Mouse (Mus musculus) limb, embryonic 14.5 days (tissue): ENCODE measurements at regions not wholly inside any gene's neighbourhood (a gene's known extent, or its start where the extent isn't known, plus 50 kb on each side); places are given as distances from the start of the nearest gene placed in this dataset.
A peak's percentile ranks its signal among the peaks of the same experiment; 100 is the strongest.

Experiments used
- ATAC-seq: fragments of 200-750 bp; cut with Nextera tagmentation; 2 replicates; pipeline ENCODE4 v1.8.0; 2017; ENCODE audit warnings: low read depth, moderate number of reproducible peaks, moderate TSS enrichment; ENCODE audit not compliant: low FRiP score
- DNase-seq: peaks from one replicate; pipeline ENCODE4 v3.0.0-alpha.2; 2015; ENCODE audit warnings: low spot score
- H3K27ac ChIP-seq: fragments of 300-500 bp; sonication (generic); replicated peaks from 2 replicates; pipeline ENCODE4 v1.5.1; 2014; ENCODE audit warnings: low read depth, mild to moderate bottlenecking, low read length, moderate library complexity, mixed read lengths
- H3K27me3 ChIP-seq: fragments of 300-500 bp; sonication (generic); 2 replicates; pipeline ENCODE4 v1.6.1; 2014; ENCODE audit warnings: low read length, mixed read lengths; ENCODE audit not compliant: control insufficient read depth, insufficient read depth
- H3K36me3 ChIP-seq: fragments of 300-500 bp; sonication (generic); 2 replicates; pipeline ENCODE4 v1.6.1; 2014; ENCODE audit warnings: mild to moderate bottlenecking, low read length, moderate library complexity, mixed read lengths; ENCODE audit not compliant: control insufficient read depth, insufficient read depth
- H3K4me1 ChIP-seq: fragments of 300-500 bp; sonication (generic); 2 replicates; pipeline ENCODE4 v1.6.1; 2014; ENCODE audit warnings: antibody characterized with exemption, low read length, mixed read lengths; ENCODE audit not compliant: control insufficient read depth, insufficient read depth
- H3K4me2 ChIP-seq: fragments of 300-500 bp; sonication (generic); replicated peaks from 2 replicates; pipeline ENCODE4 v1.6.1; 2014; ENCODE audit warnings: low read depth, mild to moderate bottlenecking, low read length, moderate library complexity; ENCODE audit not compliant: severe bottlenecking
- H3K4me3 ChIP-seq: fragments of 300-500 bp; sonication (generic); replicated peaks from 2 replicates; pipeline ENCODE4 v1.5.1; 2014; ENCODE audit warnings: low read length
- H3K9ac ChIP-seq: fragments of 300-500 bp; sonication (generic); 2 replicates; pipeline ENCODE4 v1.6.1; 2014; ENCODE audit warnings: mild to moderate bottlenecking, low read depth, low read length, moderate library complexity; ENCODE audit not compliant: severe bottlenecking
- H3K9me3 ChIP-seq: fragments of 300-500 bp; sonication (generic); 2 replicates; pipeline ENCODE4 v1.6.1; 2016; ENCODE audit warnings: low read length; ENCODE audit not compliant: control insufficient read depth
- POLR2A ChIP-seq: fragments of 200-500 bp; IDR thresholded peaks from 2 replicates; pipeline ENCODE4 v1.8.0; 2012; ENCODE audit warnings: inconsistent platforms, mild to moderate bottlenecking, moderate library complexity, borderline replicate concordance; ENCODE audit not compliant: insufficient read depth, insufficient read length; ENCODE audit errors: extremely low read depth
- WGBS: fragments of 180-500 bp; shearing (Covaris S2); extraction: QIAGEN DNeasy Blood & Tissue Kit; methylation state at CpG from one replicate; pipeline ENCODE4 v1.1.7; 2014; 5-methylcytosine and 5-hydroxymethylcytosine counted together

- no peak overlapping the region for H3K4me3 ChIP-seq
- DNase-seq: no peak
- WGBS: 67% methylated on average over 1 of the region's 1 CpGs
- H3K27me3 ChIP-seq: no peaks in the 10 kb centered on the region
- H3K36me3 ChIP-seq: no peaks in the 10 kb centered on the region
- TF ChIP-seq POLR2A: no peak
- no peaks in the 10 kb centered on the region for H3K4me1 ChIP-seq
- H3K4me2 ChIP-seq: no peak overlapping the region
- H3K9ac ChIP-seq: no peak overlapping the region
- no peaks in the 10 kb centered on the region for H3K9me3 ChIP-seq
- no peak for ATAC-seq
- no peak overlapping the region for H3K27ac ChIP-seq
These were observed 231.4 kb downstream of the Cog6 start for GRCm38 (mm10) chr3:52785595-52785994.

- no peaks in the 10 kb centered on the region for H3K36me3 ChIP-seq
- DNase-seq: no peak
These were observed 232.6 kb downstream of the Cog6 start for GRCm38 (mm10) chr3:52784476-52784875.

GRCm38 (mm10) chr3:52782576-52782975 lies 234.5 kb downstream of the Cog6 start:
- no peak overlapping the region for H3K9ac ChIP-seq
- H3K4me3 ChIP-seq: no peak overlapping the region
- 79% methylated on average over 5 of the region's 5 CpGs for WGBS
- ATAC-seq (no peak), DNase-seq (no peak)
- H3K36me3 ChIP-seq: no peaks in the 10 kb centered on the region
- no peak overlapping the region for H3K4me2 ChIP-seq
- H3K9me3 ChIP-seq: no peaks in the 10 kb centered on the region
- TF ChIP-seq POLR2A: no peak
- no peaks in the 10 kb centered on the region for H3K4me1 ChIP-seq
- H3K27me3 ChIP-seq: no peaks in the 10 kb centered on the region
- no peak overlapping the region for H3K27ac ChIP-seq

More at GRCm38 (mm10) chr3:52784476-52784875, 232.6 kb downstream of the Cog6 start:
- Histone ChIP-seq H3K4me3 (no peak overlapping the region), H3K27ac (no peak overlapping the region), H3K9ac (no peak overlapping the region), H3K27me3 (no peaks in the 10 kb centered on the region), H3K4me1 (no peaks in the 10 kb centered on the region), H3K9me3 (no peaks in the 10 kb centered on the region), H3K4me2 (no peak overlapping the region)
- TF ChIP-seq POLR2A: no peak
- WGBS: 26% methylated on average over 7 of the region's 7 CpGs
- ATAC-seq: no peak

GRCm38 (mm10) chr3:52781521-52781920 lies 235.5 kb downstream of the Cog6 start:
- 88% methylated on average over 3 of the region's 3 CpGs for WGBS
- DNase-seq (no peak), ATAC-seq (no peak)

GRCm38 (mm10) chr3:52780356-52780755 lies 236.7 kb downstream of the Cog6 start:
- no peaks in the 10 kb centered on the region for H3K36me3 ChIP-seq
- 66% methylated on average over 8 of the region's 8 CpGs for WGBS
- no peaks in the 10 kb centered on the region for H3K27me3 ChIP-seq
- H3K9me3 ChIP-seq: no peaks in the 10 kb centered on the region
- no peaks in the 10 kb centered on the region for H3K4me1 ChIP-seq
- H3K27ac ChIP-seq: no peak overlapping the region
- no peak overlapping the region for H3K4me3 ChIP-seq
- ATAC-seq (peak; percentile 37; the same call in 1 of the 2 replicates), DNase-seq (peak; percentile 70)
- no peak overlapping the region for H3K4me2 ChIP-seq
- TF ChIP-seq POLR2A: no peak
- H3K9ac ChIP-seq: no peak overlapping the region

More at GRCm38 (mm10) chr3:52781521-52781920, 235.5 kb downstream of the Cog6 start:
- no peaks in the 10 kb centered on the region for H3K36me3 ChIP-seq
- H3K4me2 ChIP-seq: no peak overlapping the region
- no peak overlapping the region for H3K4me3 ChIP-seq
- no peaks in the 10 kb centered on the region for H3K4me1 ChIP-seq
- TF ChIP-seq POLR2A: no peak
- H3K9me3 ChIP-seq: no peaks in the 10 kb centered on the region
- no peaks in the 10 kb centered on the region for H3K27me3 ChIP-seq
- no peak overlapping the region for H3K27ac ChIP-seq
- H3K9ac ChIP-seq: no peak overlapping the region

GRCm38 (mm10) chr3:52775875-52776274 lies 241.2 kb downstream of the Cog6 start:
- Histone ChIP-seq H3K4me1 (no peaks in the 10 kb centered on the region), H3K36me3 (no peaks in the 10 kb centered on the region), H3K9me3 (no peaks in the 10 kb centered on the region), H3K4me3 (no peak overlapping the region), H3K27me3 (no peaks in the 10 kb centered on the region), H3K9ac (no peak overlapping the region), H3K27ac (no peak overlapping the region), H3K4me2 (no peak overlapping the region)
- DNase-seq (no peak), ATAC-seq (no peak)
- no peak for TF ChIP-seq POLR2A
- WGBS: 79% methylated on average over 4 of the region's 4 CpGs
